Mouse (Mus musculus): Measurements from ENCODE around the gene Bicd2.
A peak's percentile ranks its signal among the peaks of the same experiment; 100 is the strongest.

- TF ChIP-seq CTCF (IDR thresholded peaks at IDR 0.05; ENCODE audit: extremely low read depth, insufficient read depth, insufficient read length, insufficient replicate concordance) (no peak), POLR2A (IDR thresholded peaks at IDR 0.05; ENCODE audit: low read depth, low read length) (peak; percentile 78)
Measured at GRCm38 (mm10) chr13:49420754-49421605, 79.6 kb downstream of the Bicd2 start, which contains the start of gene Ippk.
